Mouse (Mus musculus) right cerebral cortex, adult 2 months (tissue): ENCODE data around the gene Igf1r.

Source experiments
- DNase-seq, 2 experiments: peaks; one replicate each; pipeline ENCODE4 v3.0.0; 2021 to 2022; ENCODE audit warnings: low spot score in 2 of 2

The Igf1r gene

DNA sequence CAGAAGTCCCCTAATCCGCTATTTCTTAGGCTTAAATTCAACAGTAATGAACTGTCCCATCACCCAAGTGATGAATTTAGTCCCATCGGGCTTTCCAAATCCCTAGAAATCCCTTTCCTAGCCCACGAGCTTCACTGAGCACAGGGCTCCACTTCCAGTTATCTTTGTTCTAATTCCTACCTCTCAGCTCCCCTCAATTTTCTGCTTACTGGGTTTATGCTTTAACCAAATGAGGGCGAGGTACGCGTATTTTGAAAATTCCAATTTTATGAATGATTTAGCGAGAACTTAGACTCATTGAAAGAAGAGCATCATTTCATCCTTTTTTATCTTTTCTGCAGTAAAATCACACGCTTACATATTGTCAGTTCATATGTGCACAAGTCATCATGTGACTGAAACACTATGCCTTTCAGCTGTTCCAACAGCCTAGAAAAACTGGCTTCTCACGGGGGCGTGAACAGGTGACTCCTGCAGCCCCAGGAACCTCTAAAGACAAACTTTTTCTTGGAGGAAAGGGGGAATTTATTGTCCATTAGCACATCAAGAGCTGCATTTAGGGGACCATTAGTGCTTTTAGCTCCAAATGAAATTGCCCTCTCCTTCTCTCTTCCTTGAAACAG is 100.5 kb downstream of the Igf1r start:
- no peak for DNase-seq

DNA sequence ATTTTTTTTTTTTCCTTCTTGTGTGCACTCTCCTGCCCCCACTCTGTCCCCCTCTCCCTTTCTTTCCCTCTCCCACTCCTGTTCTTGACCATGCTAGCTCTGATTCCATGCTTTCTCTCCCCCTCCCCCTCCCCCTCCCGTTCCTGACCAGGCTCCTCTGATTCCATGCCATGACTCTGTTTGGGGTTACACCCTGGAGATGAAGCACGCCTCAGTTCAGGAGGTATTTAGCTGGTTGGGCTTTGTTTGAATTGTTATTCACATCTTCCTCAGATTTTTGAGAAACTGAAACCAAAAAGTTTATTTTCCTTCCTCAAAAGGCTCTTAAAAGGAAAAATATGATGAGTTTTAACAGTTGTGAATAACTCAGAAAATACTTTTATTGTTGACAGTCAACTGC is 101.9 kb downstream of the Igf1r start:
- no peak for DNase-seq

DNA sequence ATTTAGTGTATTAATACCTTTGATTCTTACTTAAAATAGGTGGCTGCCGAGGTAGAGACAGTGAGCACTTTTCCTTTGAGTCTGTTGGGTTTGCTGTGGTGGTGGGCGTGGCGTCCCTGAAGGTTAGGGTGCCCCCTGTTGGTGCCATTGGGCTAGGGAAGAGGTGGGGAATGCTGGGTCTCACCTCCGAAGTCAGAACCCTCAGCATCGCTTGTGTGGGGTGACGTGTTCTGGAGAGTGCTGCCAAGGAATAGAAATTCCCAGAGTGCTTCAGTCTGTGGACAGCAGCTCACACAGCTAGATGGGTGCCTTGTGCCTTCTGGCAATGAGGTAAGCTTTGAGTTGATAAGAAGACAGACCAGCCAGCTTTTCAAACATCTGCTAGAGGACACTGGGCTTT is 102.3 kb downstream of the Igf1r start:
- no peak for DNase-seq

- no peak for DNase-seq
Observed at GRCm38 (mm10) chr7:68057010-68057409, 104.4 kb downstream of the Igf1r start.

DNA sequence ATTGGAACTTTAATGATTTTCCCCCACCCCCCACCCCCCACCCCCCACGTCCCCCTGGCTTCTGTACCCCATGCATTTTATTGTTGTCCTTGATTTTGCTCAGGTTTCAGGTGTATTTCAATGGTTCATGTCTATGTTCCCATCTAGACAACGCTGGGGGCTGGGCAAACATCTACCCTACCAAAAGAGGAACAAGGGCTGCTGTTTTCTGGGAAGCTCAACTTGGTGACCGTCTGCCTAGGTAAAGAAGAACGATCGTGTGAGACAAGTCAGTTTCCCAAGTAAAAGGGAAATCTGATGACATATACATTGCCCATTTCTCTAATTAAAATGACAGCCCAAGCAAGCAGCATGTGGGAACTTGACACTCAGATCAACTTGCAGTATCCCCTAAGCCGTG is 107.1 kb downstream of the Igf1r start:
- no peak for DNase-seq

GRCm38 (mm10) chr7:68061434-68061833 is 108.8 kb downstream of the Igf1r start:
- no peak for DNase-seq

- no peak for DNase-seq
Observed at GRCm38 (mm10) chr7:68062170-68062848, 109.7 kb downstream of the Igf1r start.

GRCm38 (mm10) chr7:68062849-68063208 is 110.2 kb downstream of the Igf1r start:
- DNase-seq = no peak

- no peak for DNase-seq
Observed at GRCm38 (mm10) chr7:68063711-68064110, 111.1 kb downstream of the Igf1r start.

- DNase-seq = no peak
Observed at GRCm38 (mm10) chr7:68064120-68064519, 111.5 kb downstream of the Igf1r start.

- no peak for DNase-seq
Observed at GRCm38 (mm10) chr7:68064647-68065362, 112.2 kb downstream of the Igf1r start.

DNA sequence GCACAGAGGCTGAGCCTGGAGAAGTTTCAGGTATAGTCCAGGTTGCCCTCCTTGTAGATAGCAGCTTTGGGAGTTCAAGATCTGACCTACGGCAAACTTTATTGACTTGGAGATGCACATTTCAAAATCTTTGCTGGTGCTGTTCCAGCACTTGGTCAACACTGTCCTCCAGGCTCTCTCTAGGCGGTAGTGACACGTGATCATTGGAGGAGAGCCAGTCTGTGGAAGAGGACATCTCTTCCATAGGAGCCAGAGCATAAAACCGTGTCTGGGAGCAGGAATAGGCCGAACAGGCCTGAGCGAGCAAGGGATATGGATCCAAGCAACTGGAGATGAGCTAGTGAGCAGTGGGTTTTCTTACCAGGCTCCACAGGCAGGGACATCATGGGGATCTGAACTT is 113.3 kb downstream of the Igf1r start:
- DNase-seq = no peak

DNA sequence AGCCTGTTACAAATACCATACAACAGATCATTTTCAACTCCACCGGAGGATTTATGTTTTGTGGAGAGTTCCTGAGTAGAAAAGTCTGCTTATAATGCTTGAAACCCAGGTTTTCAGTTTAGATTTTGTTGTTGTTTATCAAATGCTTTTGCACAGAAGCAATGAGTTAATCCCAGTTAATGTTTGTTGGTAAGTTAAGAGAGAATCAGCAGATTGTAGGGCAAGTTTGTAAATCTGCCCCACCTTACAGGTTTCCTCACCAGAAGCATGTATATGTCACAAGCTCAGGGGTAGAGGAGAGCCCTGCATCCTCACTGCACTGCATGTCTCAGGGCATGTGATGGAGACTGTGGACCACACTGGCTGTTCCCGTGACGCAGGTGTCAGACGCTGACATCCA is 114.7 kb downstream of the Igf1r start:
- no peak for DNase-seq

DNA sequence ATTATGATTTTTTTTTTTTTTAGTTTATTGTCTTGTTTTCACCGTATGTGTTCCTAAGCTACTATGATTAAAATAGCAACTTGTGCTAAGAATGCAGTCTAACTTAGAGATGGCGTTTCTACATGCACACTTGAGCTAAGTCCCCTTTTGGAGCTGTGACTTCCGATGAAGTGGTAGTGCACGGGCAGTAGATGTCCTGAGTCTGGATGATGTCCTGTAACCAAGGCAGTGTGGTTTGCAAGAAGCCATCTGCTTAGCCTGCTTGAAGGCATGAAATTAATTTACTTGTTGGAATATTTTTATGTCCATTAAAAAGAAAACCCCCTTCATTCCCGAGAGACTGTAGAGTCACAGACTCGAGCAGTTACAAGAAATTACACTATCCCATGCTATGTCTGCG is 116.7 kb downstream of the Igf1r start:
- DNase-seq = no peak

DNA sequence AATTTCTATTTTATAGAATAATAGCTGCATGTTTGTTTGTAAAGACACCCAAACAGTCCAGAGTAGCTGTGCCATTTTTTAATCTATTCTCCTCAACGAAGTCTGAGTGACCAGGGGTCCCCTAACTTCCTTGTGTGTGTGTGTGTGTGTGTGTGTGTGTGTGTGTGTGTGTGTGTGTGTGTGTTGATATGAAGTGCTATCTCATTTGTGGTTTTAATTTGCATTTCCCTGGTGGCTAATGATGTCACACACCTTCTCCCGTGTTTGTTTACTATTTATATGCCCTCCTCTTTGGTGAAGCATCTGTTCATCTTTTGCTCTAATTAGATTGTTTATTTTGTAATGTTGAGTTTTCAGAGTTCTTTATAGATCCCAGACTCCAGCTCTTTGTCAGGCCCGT is 117.4 kb downstream of the Igf1r start:
- no peak for DNase-seq

- peak; percentile 56 to 68 for DNase-seq
Observed at GRCm38 (mm10) chr7:68070626-68071025, 118.0 kb downstream of the Igf1r start.

GRCm38 (mm10) chr7:68071050-68071449 is 118.4 kb downstream of the Igf1r start:
- DNase-seq = no peak

- no peak for DNase-seq
Observed at GRCm38 (mm10) chr7:68071749-68072148, 119.1 kb downstream of the Igf1r start.

- no peak for DNase-seq
Observed at GRCm38 (mm10) chr7:68072524-68073459, 120.2 kb downstream of the Igf1r start.

GRCm38 (mm10) chr7:68073460-68073806 is 120.8 kb downstream of the Igf1r start:
- DNase-seq = no peak

GRCm38 (mm10) chr7:68074748-68075147 is 122.1 kb downstream of the Igf1r start:
- DNase-seq = no peak

DNA sequence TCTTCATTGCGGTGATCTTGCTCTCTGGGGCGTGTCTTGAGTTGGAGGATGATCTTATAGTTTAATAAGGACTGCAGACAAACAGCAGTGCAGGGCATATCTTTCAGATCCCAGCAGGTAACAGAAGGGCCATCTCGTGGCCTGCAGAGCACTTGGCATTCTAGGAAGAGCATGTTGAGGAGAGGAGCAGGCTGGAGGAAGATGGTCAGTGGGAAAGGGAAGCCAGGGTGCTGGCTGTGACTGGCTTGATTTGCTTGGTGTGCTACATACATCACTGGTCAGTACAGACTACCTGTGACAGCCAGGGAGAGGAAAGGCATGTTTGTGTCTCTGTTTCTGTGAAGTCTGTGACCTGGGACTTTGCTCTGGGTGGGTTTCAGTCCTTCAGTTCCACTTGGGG is 122.8 kb downstream of the Igf1r start:
- no peak for DNase-seq
